23 mouse cellular contexts compared by ENCODE assay signal in the genomic region with DNA sequence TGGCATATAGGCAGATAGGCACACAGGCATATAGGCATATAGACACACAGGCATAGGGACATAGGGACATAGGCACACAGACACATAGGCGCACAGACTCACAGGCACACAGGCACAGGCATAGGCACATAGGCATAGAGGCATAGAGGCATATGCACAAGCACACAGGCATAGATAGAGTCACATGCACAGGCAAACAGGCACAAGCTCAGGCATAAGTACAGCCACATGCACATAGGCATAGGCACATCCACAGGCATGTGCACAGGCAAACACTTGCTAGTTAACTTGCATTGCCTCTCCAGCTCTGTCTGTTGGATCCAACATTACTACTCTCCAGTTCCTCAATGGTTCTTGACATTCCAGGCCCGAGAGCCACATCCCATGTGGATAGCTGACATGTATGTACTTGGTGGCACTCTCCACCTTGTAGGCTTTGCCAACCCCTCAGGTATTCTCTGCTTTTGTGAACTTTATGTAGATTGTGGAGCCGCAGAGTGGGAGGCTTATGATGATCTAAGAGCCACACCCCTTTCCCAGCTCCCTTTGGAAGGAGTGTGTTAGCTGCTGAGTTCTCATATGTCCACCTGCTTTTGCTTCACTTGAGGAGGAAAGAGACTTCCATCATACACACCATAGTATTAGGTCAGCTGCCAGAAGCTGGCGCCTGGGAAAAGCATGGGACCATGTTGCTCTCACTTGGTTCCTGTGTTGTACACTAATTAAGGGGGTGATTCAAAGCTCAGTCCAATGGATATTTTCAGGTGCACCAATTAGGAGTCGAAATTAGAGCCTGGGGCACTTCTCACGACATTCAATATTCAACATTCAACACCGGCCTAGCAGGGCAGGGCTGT.
A peak's percentile ranks its signal among the peaks of the same experiment; 100 is the strongest.
DNase-seq lines count a peak whose midpoint lies in the region; ATAC-seq and TF ChIP-seq lines count a peak whose summit lies in the region.
"Had no signal": no experiment of that assay in that cellular context is flagged by ENCODE, and none has a peak within 500 bp of the region (broad histone marks: within the 10 kb centered on the region; RNA-seq: fewer than 3 reads in every experiment).

No protein-coding gene starts in this region.

- TF ChIP-seq CTCF in lung, postnatal 0 days (IDR thresholded peaks at IDR 0.05): no peak

- no peaks in the 10 kb centered on the region for H3K9me3 ChIP-seq in lung, postnatal 0 days (ENCODE audit: low read length)
- no peaks in the 10 kb centered on the region for H3K9me3 ChIP-seq in limb, embryonic 15.5 days
- H3K9me3 ChIP-seq in kidney, embryonic 14.5 days (ENCODE audit: control insufficient read depth, low read length): no peaks in the 10 kb centered on the region
- H3K9me3 ChIP-seq: embryonic facial prominence, embryonic 13.5 days; heart, embryonic 10.5 days had no signal

- no peak overlapping the region for H3K4me3 ChIP-seq in lung, postnatal 0 days (ENCODE audit: low read depth, low read length)
- H3K4me3 ChIP-seq in limb, embryonic 15.5 days: no peak overlapping the region
- H3K4me3 ChIP-seq in kidney, embryonic 14.5 days (ENCODE audit: low read length): no peak overlapping the region
- H3K4me3 ChIP-seq: embryonic facial prominence, embryonic 13.5 days; heart, embryonic 10.5 days had no signal

- TF ChIP-seq EP300 in lung, postnatal 0 days (IDR thresholded peaks at IDR 0.05): peak; percentile 56

- H3K4me1 ChIP-seq in lung, postnatal 0 days (ENCODE audit: insufficient read depth, low read depth, low read length): 0 out of 2 replicates have a peak, but pooled peaks cover 4% of the 10 kb centered on the region
- no peaks in the 10 kb centered on the region for H3K4me1 ChIP-seq in limb, embryonic 15.5 days
- H3K4me1 ChIP-seq in kidney, embryonic 14.5 days (ENCODE audit: control insufficient read depth, insufficient read depth, low read length): no peaks in the 10 kb centered on the region
- H3K4me1 ChIP-seq: embryonic facial prominence, embryonic 13.5 days had no signal

- H3K4me2 ChIP-seq in lung, postnatal 0 days (replicated peaks; ENCODE audit: low read depth, low read length): no peak overlapping the region
- H3K4me2 ChIP-seq in limb, embryonic 15.5 days: no peak overlapping the region
- H3K4me2 ChIP-seq in kidney, embryonic 14.5 days (replicated peaks; ENCODE audit: low read depth, low read length): no peak overlapping the region
- H3K4me2 ChIP-seq: embryonic facial prominence, embryonic 13.5 days; hindbrain, embryonic 14.5 days had no signal

- ATAC-seq in cerebellum, adult (ENCODE audit: insufficient number of reproducible peaks, low FRiP score, low TSS enrichment): 0 out of 2 replicates have a peak, but pooled peaks have one; percentile 15
- peak; percentile 91 for ATAC-seq in lung, postnatal 0 days
- no peak for ATAC-seq in limb, embryonic 15.5 days (ENCODE audit: insufficient number of reproducible peaks, low FRiP score, low TSS enrichment, low read depth)
- no peak for ATAC-seq in kidney, embryonic 14.5 days (ENCODE audit: low FRiP score, low TSS enrichment)
- ATAC-seq: inflammation-experienced regulatory T-cells, adult 6 months; liver, postnatal 0 days had no signal

- H3K27ac ChIP-seq in lung, postnatal 0 days (ENCODE audit: low read length): no peak overlapping the region
- 0 out of 2 replicates have a peak overlapping the region, but pooled peaks have one; percentile 7 for H3K27ac ChIP-seq in limb, embryonic 15.5 days
- H3K27ac ChIP-seq in kidney, embryonic 14.5 days (ENCODE audit: low read depth, low read length): no peak overlapping the region
- H3K27ac ChIP-seq: embryonic facial prominence, embryonic 13.5 days; heart, embryonic 10.5 days; hindbrain, embryonic 14.5 days; kidney, postnatal 0 days; macrophage had no signal

- 81% methylated on average over 7 of the region's 7 CpGs for WGBS in lung, postnatal 0 days
- 64% methylated on average over 7 of the region's 7 CpGs for WGBS in limb, embryonic 15.5 days
- WGBS in kidney, embryonic 14.5 days: 88% methylated on average over 7 of the region's 7 CpGs

- H3K36me3 ChIP-seq in lung, postnatal 0 days (ENCODE audit: insufficient read depth, low read length): no peaks in the 10 kb centered on the region
- no peaks in the 10 kb centered on the region for H3K36me3 ChIP-seq in limb, embryonic 15.5 days
- H3K36me3 ChIP-seq in kidney, embryonic 14.5 days (ENCODE audit: control insufficient read depth, insufficient read depth, low read length): no peaks in the 10 kb centered on the region
- H3K36me3 ChIP-seq: embryonic facial prominence, embryonic 13.5 days; heart, embryonic 10.5 days had no signal

- H3K27me3 ChIP-seq in lung, postnatal 0 days (replicated peaks; ENCODE audit: insufficient read depth, low read length): no peaks in the 10 kb centered on the region
- no peaks in the 10 kb centered on the region for H3K27me3 ChIP-seq in limb, embryonic 15.5 days
- no peaks in the 10 kb centered on the region for H3K27me3 ChIP-seq in kidney, embryonic 14.5 days (ENCODE audit: control insufficient read depth, insufficient read depth, low read length)
- H3K27me3 ChIP-seq: embryonic facial prominence, embryonic 13.5 days had no signal

- no peak for DNase-seq in cerebellum, adult 9-10 months
- peak; percentile 67 for DNase-seq in lung, postnatal 0 days (ENCODE audit: low spot score)
- DNase-seq in lung, postnatal 36 days: no peak
- peak; percentile 16 for DNase-seq in retina, postnatal 1 day
- no peak for DNase-seq in retina, embryonic 14.5 days (ENCODE audit: low spot score)
- DNase-seq: adrenal gland, postnatal 14 days; cerebellum, adult 9-11 months; gastrocnemius, postnatal 10 days; heart, postnatal 4 days; kidney, adult 18-20 months; layer of hippocampus, adult 9-11 months; liver, postnatal 0 days; right cerebral cortex, postnatal 25 days; thymus, postnatal 14 days had no signal

- no peak overlapping the region for H3K9ac ChIP-seq in lung, postnatal 0 days (replicated peaks; ENCODE audit: low read depth)
- H3K9ac ChIP-seq in limb, embryonic 15.5 days: no peak overlapping the region
- H3K9ac ChIP-seq in kidney, embryonic 14.5 days (ENCODE audit: low read depth, low read length): no peak overlapping the region
- H3K9ac ChIP-seq: embryonic facial prominence, embryonic 13.5 days; hindbrain, embryonic 14.5 days; liver, postnatal 0 days had no signal

Comparison
In these comparisons a context has a peak if more than half of its experiments do, and no peak if none do; other contexts are left out.
1. DNase-seq: peak in lung, postnatal 0 days (single experiment) and retina, postnatal 1 day (single experiment); none in cerebellum, adult 9-10 months (single experiment), lung, postnatal 36 days (single experiment) and retina, embryonic 14.5 days (single experiment).
2. ATAC-seq: peak in cerebellum, adult (single experiment) and lung, postnatal 0 days (single experiment); none in limb, embryonic 15.5 days (single experiment) and kidney, embryonic 14.5 days (single experiment).